Mouse (Mus musculus) forebrain, embryonic 11.5 days (tissue): Measurements from ENCODE around the gene Espnl. TPM values are rescaled to one million over a fixed set of nuclear protein-coding genes. Genes with fewer than 3 reads are reported as not detected.

Source experiments
- ATAC-seq: fragments of 200-750 bp; cut with Nextera tagmentation; replicated peaks from 2 replicates; pipeline ENCODE4 v1.8.0; 2017; ENCODE audit warnings: moderate TSS enrichment; ENCODE audit not compliant: low FRiP score
- DNase-seq: peaks from one replicate; pipeline ENCODE4 v3.0.0-alpha.2; 2017; ENCODE audit warnings: low spot score
- H3K27ac ChIP-seq: fragments of 300-500 bp; sonication (generic); 2 replicates; pipeline ENCODE4 v1.5.1; 2014; ENCODE audit warnings: low read depth, low read length
- H3K27me3 ChIP-seq: fragments of 300-500 bp; sonication (generic); 2 replicates; pipeline ENCODE4 v1.6.1; 2014; ENCODE audit warnings: mild to moderate bottlenecking, low read length, mixed read lengths; ENCODE audit not compliant: control insufficient read depth, insufficient read depth
- H3K36me3 ChIP-seq: fragments of 300-500 bp; sonication (generic); 2 replicates; pipeline ENCODE4 v1.6.1; 2014; ENCODE audit warnings: mild to moderate bottlenecking, low read length, moderate library complexity, mixed read lengths; ENCODE audit not compliant: control insufficient read depth, insufficient read depth
- H3K4me1 ChIP-seq: fragments of 300-500 bp; sonication (generic); replicated peaks from 2 replicates; pipeline ENCODE4 v1.6.1; 2014; ENCODE audit warnings: low read length, mixed read lengths; ENCODE audit not compliant: control insufficient read depth, insufficient read depth
- H3K4me2 ChIP-seq: fragments of 300-500 bp; sonication (generic); 2 replicates; pipeline ENCODE4 v1.6.1; 2014; ENCODE audit warnings: low read depth, mild to moderate bottlenecking, low read length, moderate library complexity, mixed read lengths; ENCODE audit not compliant: severe bottlenecking
- H3K4me3 ChIP-seq: fragments of 300-500 bp; sonication (generic); 2 replicates; pipeline ENCODE4 v1.5.1; 2014; ENCODE audit warnings: low read depth, low read length
- H3K9ac ChIP-seq: fragments of 300-500 bp; sonication (generic); 2 replicates; pipeline ENCODE4 v1.6.1; 2014; ENCODE audit warnings: low read length
- H3K9me3 ChIP-seq: fragments of 300-500 bp; sonication (generic); 2 replicates; pipeline ENCODE4 v1.6.1; 2016; ENCODE audit warnings: low read length, mixed read lengths; ENCODE audit not compliant: control insufficient read depth
- WGBS: fragments of 180-500 bp; shearing (Covaris S2); extraction: QIAGEN DNeasy Blood & Tissue Kit; methylation state at CpG from one replicate; pipeline ENCODE4 v1.1.7; 2014; 5-methylcytosine and 5-hydroxymethylcytosine counted together
- polyA plus RNA-seq: library from polyadenylated mRNA; unstranded; fragments of >200 nt; fragmentation: Nextera tagmentation; extraction: Ambion mirVana; gene quantifications from 2 replicates; pipeline ENCODE4 v1.2.1, GENCODE M21; 2014

The Espnl gene
- 0.04 and 0.08 TPM in 2 replicates for polyA plus RNA-seq

- Histone ChIP-seq H3K9ac (no peak within 1 kb of the TSS), H3K27me3 (no peaks in the 10 kb centered on the region), H3K36me3 (no peaks in the 10 kb centered on the region), H3K9me3 (no peaks in the 10 kb centered on the region), H3K4me2 (no peak within 1 kb of the TSS), H3K4me1 (no peaks in the 10 kb centered on the region), H3K27ac (no peak within 1 kb of the TSS), H3K4me3 (no peak within 1 kb of the TSS)
- no peak for ATAC-seq
- WGBS, result 83% methylated on average over 19 of the region's 19 CpGs
- DNase-seq, result no peak
Measured at GRCm38 (mm10) chr1:91321760-91322438, at the start of gene Espnl. Gene Espnl (plus strand): TSS chr1:91322075.

- DNase-seq, result no peak
- no peak overlapping the region for H3K27ac ChIP-seq
- no peak overlapping the region for H3K9ac ChIP-seq
- no peaks in the 10 kb centered on the region for H3K9me3 ChIP-seq
- 76% methylated on average over 2 of the region's 2 CpGs for WGBS
- H3K4me2 ChIP-seq, result no peak overlapping the region
- no peaks in the 10 kb centered on the region for H3K27me3 ChIP-seq
- no peak overlapping the region for H3K4me3 ChIP-seq
- ATAC-seq, result no peak
- H3K4me1 ChIP-seq, result no peaks in the 10 kb centered on the region
- H3K36me3 ChIP-seq, result no peaks in the 10 kb centered on the region; the same call in 1 of the 2 replicates
Measured at GRCm38 (mm10) chr1:91272260-91272659, 49.6 kb upstream of the Espnl start.

- no peaks in the 10 kb centered on the region; the same call in 1 of the 2 replicates for H3K36me3 ChIP-seq
- no peak overlapping the region for H3K4me2 ChIP-seq
- H3K4me3 ChIP-seq, result no peak overlapping the region
- no peak overlapping the region for H3K9ac ChIP-seq
- no peak overlapping the region for H3K27ac ChIP-seq
- DNase-seq (no peak), ATAC-seq (no peak)
- no peaks in the 10 kb centered on the region for H3K4me1 ChIP-seq
- H3K9me3 ChIP-seq, result no peaks in the 10 kb centered on the region
- 94% methylated on average over 4 of the region's 4 CpGs for WGBS
- H3K27me3 ChIP-seq, result no peaks in the 10 kb centered on the region
Measured at GRCm38 (mm10) chr1:91276581-91276980, 45.3 kb upstream of the Espnl start.

- ATAC-seq (no peak), DNase-seq (no peak)
- no peaks in the 10 kb centered on the region for H3K4me1 ChIP-seq
- 94% methylated on average over 2 of the region's 2 CpGs for WGBS
- no peaks in the 10 kb centered on the region for H3K9me3 ChIP-seq
- no peak overlapping the region for H3K4me2 ChIP-seq
- no peak overlapping the region for H3K27ac ChIP-seq
- no peak overlapping the region for H3K4me3 ChIP-seq
- H3K36me3 ChIP-seq, result no peaks in the 10 kb centered on the region; the same call in 1 of the 2 replicates
- no peaks in the 10 kb centered on the region for H3K27me3 ChIP-seq
- H3K9ac ChIP-seq, result no peak overlapping the region
Measured at GRCm38 (mm10) chr1:91277480-91277879, 44.4 kb upstream of the Espnl start.

GRCm38 (mm10) chr1:91278410-91279119 is 43.3 kb upstream of the Espnl start:
- ATAC-seq (no peak), DNase-seq (no peak)
- Histone ChIP-seq H3K4me2 (no peak overlapping the region), H3K27me3 (no peaks in the 10 kb centered on the region), H3K9me3 (no peaks in the 10 kb centered on the region), H3K4me1 (no peaks in the 10 kb centered on the region), H3K4me3 (no peak overlapping the region), H3K27ac (no peak overlapping the region), H3K9ac (no peak overlapping the region), H3K36me3 (no peaks in the 10 kb centered on the region; the same call in 1 of the 2 replicates)
- 93% methylated on average over 3 of the region's 3 CpGs for WGBS

- H3K4me3 ChIP-seq, result no peak overlapping the region
- H3K4me1 ChIP-seq, result no peaks in the 10 kb centered on the region
- no peak overlapping the region for H3K9ac ChIP-seq
- no peak for ATAC-seq
- H3K9me3 ChIP-seq, result no peaks in the 10 kb centered on the region
- H3K27ac ChIP-seq, result no peak overlapping the region
- no peak overlapping the region for H3K4me2 ChIP-seq
- H3K27me3 ChIP-seq, result no peaks in the 10 kb centered on the region
- no peak for DNase-seq
- 91% methylated on average over 1 of the region's 1 CpGs for WGBS
- no peaks in the 10 kb centered on the region; the same call in 1 of the 2 replicates for H3K36me3 ChIP-seq
Measured at GRCm38 (mm10) chr1:91279126-91279525, 42.7 kb upstream of the Espnl start.

- 100% methylated on average over 1 of the region's 1 CpGs for WGBS
- no peak for DNase-seq
- Histone ChIP-seq H3K9me3 (no peaks in the 10 kb centered on the region), H3K27me3 (no peaks in the 10 kb centered on the region), H3K36me3 (no peaks in the 10 kb centered on the region; the same call in 1 of the 2 replicates), H3K4me3 (no peak overlapping the region), H3K4me1 (no peaks in the 10 kb centered on the region), H3K27ac (no peak overlapping the region), H3K9ac (no peak overlapping the region), H3K4me2 (no peak overlapping the region)
- no peak for ATAC-seq
Measured at GRCm38 (mm10) chr1:91282582-91282981, 39.3 kb upstream of the Espnl start.

- DNase-seq, result peak; percentile 13
- Histone ChIP-seq H3K4me3 (no peak overlapping the region), H3K27me3 (no peaks in the 10 kb centered on the region), H3K36me3 (no peaks in the 10 kb centered on the region), H3K9ac (no peak overlapping the region), H3K4me2 (no peak overlapping the region), H3K9me3 (no peaks in the 10 kb centered on the region), H3K4me1 (no peaks in the 10 kb centered on the region), H3K27ac (no peak overlapping the region)
- ATAC-seq, result no peak
- WGBS, result 95% methylated on average over 1 of the region's 1 CpGs
Measured at GRCm38 (mm10) chr1:91289375-91289774, 32.5 kb upstream of the Espnl start.
